Mouse (Mus musculus) neural tube, embryonic 14.5 days (tissue): ENCODE data around the gene Hist1h4h. TPM values are rescaled to one million over a fixed set of nuclear protein-coding genes. Genes with fewer than 3 reads are reported as not detected.
"Not testable (repeated sequence)": the region's sequence is repeated elsewhere in the genome, so short reads cannot be mapped to it uniquely, and the experiment has no call there.

Experiments
- ATAC-seq: fragments of 200-750 bp; cut with Nextera tagmentation; 2 replicates; pipeline ENCODE4 v1.8.0; 2017; ENCODE audit warnings: low read depth, mild to moderate bottlenecking, moderate TSS enrichment, moderate library complexity
- H3K27ac ChIP-seq: fragments of 300-500 bp; sonication (generic); 2 replicates; pipeline ENCODE4 v1.5.1; 2014; ENCODE audit warnings: low read depth, mild to moderate bottlenecking, control low read depth, low read length, moderate library complexity, mixed read lengths
- H3K27me3 ChIP-seq: fragments of 300-500 bp; sonication (generic); 2 replicates; pipeline ENCODE4 v1.6.1; 2014; ENCODE audit warnings: low read length; ENCODE audit not compliant: control insufficient read depth, insufficient read depth
- H3K36me3 ChIP-seq: fragments of 300-500 bp; sonication (generic); 2 replicates; pipeline ENCODE4 v1.6.1; 2014; ENCODE audit warnings: low read length, mixed read lengths; ENCODE audit not compliant: control insufficient read depth, insufficient read depth
- H3K4me1 ChIP-seq: fragments of 300-500 bp; sonication (generic); 2 replicates; pipeline ENCODE4 v1.6.1; 2014; ENCODE audit warnings: low read length; ENCODE audit not compliant: control insufficient read depth, insufficient read depth
- H3K4me2 ChIP-seq: fragments of 300-500 bp; sonication (generic); 2 replicates; pipeline ENCODE4 v1.6.1; 2014; ENCODE audit warnings: mild to moderate bottlenecking, low read depth, low read length, control low read depth
- H3K4me3 ChIP-seq: fragments of 300-500 bp; sonication (generic); 2 replicates; pipeline ENCODE4 v1.5.1; 2014; ENCODE audit warnings: low read depth, low read length, control low read depth, mixed read lengths
- H3K9ac ChIP-seq: fragments of 300-500 bp; sonication (generic); replicated peaks from 2 replicates; pipeline ENCODE4 v1.6.1; 2014; ENCODE audit warnings: low read depth, mild to moderate bottlenecking, control low read depth, low read length, mixed read lengths
- H3K9me3 ChIP-seq: fragments of 300-500 bp; sonication (generic); 2 replicates; pipeline ENCODE4 v1.6.1; 2016; ENCODE audit warnings: low read length; ENCODE audit not compliant: control insufficient read depth
- WGBS: fragments of 180-500 bp; shearing (Covaris S2); extraction: QIAGEN DNeasy Blood & Tissue Kit; methylation state at CpG from one replicate; pipeline ENCODE4 v1.1.7; 2014; 5-methylcytosine and 5-hydroxymethylcytosine counted together
- polyA plus RNA-seq: library from polyadenylated mRNA; unstranded; fragments of >200 nt; fragmentation: Nextera tagmentation; extraction: Ambion mirVana; gene quantifications from 2 replicates; pipeline ENCODE4 v1.2.1, GENCODE M21; 2014

Gene Hist1h4h
- polyA plus RNA-seq, 1 experiment from 2014 or later, result 1.7 TPM

- no peaks in the 10 kb centered on the region for H3K9me3 ChIP-seq
- H3K4me2 ChIP-seq, result no peak overlapping the region
- H3K4me1 ChIP-seq, result peaks cover 24% of the 10 kb centered on the region
- H3K27me3 ChIP-seq, result no peaks in the 10 kb centered on the region
- H3K4me3 ChIP-seq, result no peak overlapping the region
- H3K36me3 ChIP-seq, result no peaks in the 10 kb centered on the region
- ATAC-seq, result no peak
- no peak overlapping the region for H3K27ac ChIP-seq
- H3K9ac ChIP-seq, result no peak overlapping the region
- 36% methylated on average over 5 of the region's 5 CpGs for WGBS
These were observed 1.8 kb upstream of the Hist1h4h start for GRCm38 (mm10) chr13:23529005-23529404.

- Histone ChIP-seq H3K27ac (no peak overlapping the region), H3K27me3 (no peaks in the 10 kb centered on the region), H3K9me3 (no peaks in the 10 kb centered on the region), H3K4me2 (peak overlapping the region; percentile 70), H3K36me3 (no peaks in the 10 kb centered on the region), H3K4me3 (peak overlapping the region; percentile 42), H3K9ac (peak overlapping the region; percentile 78; the same call in 1 of the 2 replicates), H3K4me1 (peaks cover 29% of the 10 kb centered on the region)
- no peak for ATAC-seq
- 32% methylated on average over 2 of the region's 2 CpGs for WGBS
These were observed 1.2 kb upstream of the Hist1h4h start for GRCm38 (mm10) chr13:23529480-23530165.

- Histone ChIP-seq H3K27me3 (no peaks in the 10 kb centered on the region), H3K4me3 (peak overlapping the region; percentile 42), H3K9ac (peak overlapping the region; percentile 78), H3K27ac (peak overlapping the region; percentile 96), H3K4me1 (peaks cover 31% of the 10 kb centered on the region), H3K4me2 (peak overlapping the region; percentile 70), H3K9me3 (no peaks in the 10 kb centered on the region), H3K36me3 (no peaks in the 10 kb centered on the region)
- ATAC-seq, result peak; percentile 22; the same call in 1 of the 2 replicates
- under 1% methylated on average over 20 of the region's 20 CpGs for WGBS
These were observed 509 bp upstream of the Hist1h4h start for GRCm38 (mm10) chr13:23530181-23530900.

- 27% methylated on average over 9 of the region's 9 CpGs for WGBS
- Histone ChIP-seq H3K27ac (peak overlapping the region; percentile 96; the same call in 1 of the 2 replicates), H3K27me3 (no peaks in the 10 kb centered on the region), H3K4me3 (peak overlapping the region; percentile 42), H3K4me2 (peak overlapping the region; percentile 70), H3K36me3 (no peaks in the 10 kb centered on the region), H3K9me3 (no peaks in the 10 kb centered on the region), H3K9ac (peak overlapping the region; percentile 64; the same call in 1 of the 2 replicates), H3K4me1 (peaks cover 31% of the 10 kb centered on the region)
- ATAC-seq, result no peak
These were observed 1.6 kb downstream of the Hist1h4h start for GRCm38 (mm10) chr13:23532262-23533075.

GRCm38 (mm10) chr13:23533560-23534367 lies 2.9 kb downstream of the Hist1h4h start, which contains the start of gene Hist1h2af:
TSS of gene Hist1h2af (plus strand) at chr13:23533906.
- H3K9ac ChIP-seq, result not testable (repeated sequence)
- ATAC-seq, result peak; percentile 32; the same call in 1 of the 2 replicates

GRCm38 (mm10) chr13:23534368-23535131 lies 3.7 kb downstream of the Hist1h4h start:
- peak overlapping the region; percentile 39 for H3K27ac ChIP-seq
- peak overlapping the region; percentile 40 for H3K4me3 ChIP-seq
- peak overlapping the region; percentile 70 for H3K4me2 ChIP-seq
- ATAC-seq, result no peak
- H3K4me1 ChIP-seq, result peaks cover 31% of the 10 kb centered on the region
- H3K27me3 ChIP-seq, result no peaks in the 10 kb centered on the region
- under 1% methylated on average over 15 of the region's 15 CpGs for WGBS
- H3K9me3 ChIP-seq, result no peaks in the 10 kb centered on the region
- H3K36me3 ChIP-seq, result no peaks in the 10 kb centered on the region
- H3K9ac ChIP-seq, result no peak overlapping the region; the same call in 1 of the 2 replicates

More at GRCm38 (mm10) chr13:23533560-23534367, 2.9 kb downstream of the Hist1h4h start, which contains the start of gene Hist1h2af:
- not testable (repeated sequence) for H3K9me3 ChIP-seq, H3K27me3 ChIP-seq, H3K36me3 ChIP-seq
- Histone ChIP-seq H3K4me2 (peak within 1 kb of the TSS; percentile 70), H3K27ac (peak within 1 kb of the TSS; percentile 70), H3K4me1 (peaks cover 31% of the 10 kb centered on the region), H3K4me3 (peak within 1 kb of the TSS; percentile 40)
- whole genome bisulfite sequencing, result 1% methylated on average over 22 of the region's 53 CpGs

GRCm38 (mm10) chr13:23535137-23536075 lies 4.6 kb downstream of the Hist1h4h start, which contains the start of gene Hist1h3g:
TSS of gene Hist1h3g (plus strand) at chr13:23535422.
- not testable (repeated sequence) for H3K27me3 ChIP-seq, H3K9me3 ChIP-seq, H3K36me3 ChIP-seq, H3K9ac ChIP-seq
- Histone ChIP-seq H3K4me2 (peak within 1 kb of the TSS; percentile 70), H3K4me3 (peak within 1 kb of the TSS; percentile 40), H3K4me1 (peaks cover 27% of the 10 kb centered on the region), H3K27ac (peak within 1 kb of the TSS; percentile 39)
- ATAC-seq, result peak; percentile 90
- under 1% methylated on average over 32 of the region's 62 CpGs for WGBS
